Mouse (Mus musculus): ENCODE measurements around the gene Dennd4a. TPM values are rescaled to one million over a fixed set of nuclear protein-coding genes. Genes with fewer than 3 reads are reported as not detected.

Gene Dennd4a
- polyA plus RNA-seq, 1 experiment from 2014 or later: 3.1 TPM

DNA sequence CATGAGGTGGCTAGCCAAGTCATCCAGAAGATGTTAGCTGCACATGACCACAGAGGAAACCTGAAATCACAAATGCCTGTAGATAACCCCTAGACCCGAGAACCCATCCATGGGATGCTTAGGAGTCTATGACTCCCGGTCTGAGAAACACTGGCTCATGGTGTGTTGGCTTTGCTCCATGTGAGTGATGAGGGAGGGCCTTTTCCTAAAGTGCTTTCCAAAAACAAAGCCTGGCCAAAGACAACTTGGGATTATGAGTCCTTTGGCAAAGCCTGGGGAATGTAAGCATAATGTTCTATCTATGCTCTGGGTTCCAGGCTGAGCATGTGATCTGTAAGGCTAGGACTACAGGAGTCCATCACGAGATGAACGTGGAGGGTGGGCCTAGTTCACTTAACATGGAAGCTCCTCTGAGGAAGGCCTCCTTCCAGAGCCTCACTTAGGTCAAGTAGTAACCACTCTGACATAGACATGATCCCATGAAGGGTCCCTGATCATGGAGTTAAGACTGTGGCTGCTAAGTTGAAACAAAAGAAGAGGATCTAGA is 33.6 kb upstream of the Dennd4a start:
- WGBS: 84% methylated on average over 4 of the region's 4 CpGs
- no peaks in the 10 kb centered on the region for H3K4me1 ChIP-seq (replicated peaks; ENCODE audit: control insufficient read depth, insufficient read depth, low read length)
- no peak overlapping the region for H3K4me3 ChIP-seq (ENCODE audit: low read depth, low read length)
- H3K9ac ChIP-seq (ENCODE audit: low read depth, low read length): no peak overlapping the region
- no peaks in the 10 kb centered on the region for H3K27me3 ChIP-seq (replicated peaks; ENCODE audit: control insufficient read depth, insufficient read depth, low read length)
- no peak overlapping the region for H3K27ac ChIP-seq (ENCODE audit: low read depth, low read length)
- H3K9me3 ChIP-seq (ENCODE audit: control insufficient read depth): no peaks in the 10 kb centered on the region
- TF ChIP-seq CTCF (IDR thresholded peaks at IDR 0.05; ENCODE audit: low read depth): no peak
- no peak for ATAC-seq
- no peak overlapping the region for H3K4me2 ChIP-seq (replicated peaks; ENCODE audit: low read depth)
- no peaks in the 10 kb centered on the region for H3K36me3 ChIP-seq (ENCODE audit: control insufficient read depth, insufficient read depth)

DNA sequence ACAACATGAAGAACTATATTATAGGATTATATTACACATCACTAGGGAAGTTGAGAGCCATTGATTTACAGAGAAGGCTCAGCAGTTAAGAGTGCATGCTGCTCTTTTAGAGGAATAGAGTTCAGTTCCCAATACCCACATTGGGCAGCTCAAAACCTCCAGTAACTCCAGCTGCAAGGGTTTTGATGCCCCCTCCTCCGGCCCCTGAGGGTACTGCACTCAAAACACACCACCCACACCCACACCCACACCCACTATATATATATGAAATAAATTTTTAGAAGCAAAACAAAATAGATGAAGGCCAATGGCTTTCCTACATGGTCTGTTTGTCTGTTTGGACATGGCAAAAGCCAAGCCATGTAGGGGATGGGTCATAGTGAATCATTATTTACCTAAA is 33.0 kb upstream of the Dennd4a start:
- H3K4me1 ChIP-seq (replicated peaks; ENCODE audit: control insufficient read depth, insufficient read depth, low read length): no peaks in the 10 kb centered on the region
- H3K9me3 ChIP-seq (ENCODE audit: control insufficient read depth): no peaks in the 10 kb centered on the region
- H3K27ac ChIP-seq (ENCODE audit: low read depth, low read length): no peak overlapping the region
- ATAC-seq: no peak
- H3K36me3 ChIP-seq (ENCODE audit: control insufficient read depth, insufficient read depth): no peaks in the 10 kb centered on the region
- no peak for TF ChIP-seq CTCF (IDR thresholded peaks at IDR 0.05; ENCODE audit: low read depth)
- H3K9ac ChIP-seq (ENCODE audit: low read depth, low read length): no peak overlapping the region
- no peak overlapping the region for H3K4me3 ChIP-seq (ENCODE audit: low read depth, low read length)
- WGBS: 79% methylated on average over 1 of the region's 1 CpGs
- no peaks in the 10 kb centered on the region for H3K27me3 ChIP-seq (replicated peaks; ENCODE audit: control insufficient read depth, insufficient read depth, low read length)
- H3K4me2 ChIP-seq (replicated peaks; ENCODE audit: low read depth): no peak overlapping the region

DNA sequence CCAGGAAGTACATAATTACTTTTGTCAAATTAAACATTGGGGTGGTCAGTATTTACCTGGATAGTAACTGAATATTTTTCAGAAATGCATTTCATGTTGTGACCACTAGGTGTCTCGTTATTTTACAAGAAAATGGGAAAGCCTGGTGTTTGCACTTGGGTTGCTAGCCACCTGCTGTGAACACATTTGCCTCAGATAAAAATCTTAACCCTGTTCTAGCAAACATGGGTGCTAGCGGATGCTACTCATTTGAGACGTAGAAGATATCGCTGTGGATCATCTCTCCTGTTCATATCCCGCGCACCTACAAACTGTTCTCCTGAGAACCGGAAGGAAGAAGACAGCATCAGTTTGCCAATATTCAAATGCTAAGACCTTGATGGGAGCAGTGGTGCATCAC is 31.5 kb upstream of the Dennd4a start:
- ATAC-seq: no peak
- Histone ChIP-seq H3K9ac (ENCODE audit: low read depth, low read length) (no peak overlapping the region), H3K36me3 (ENCODE audit: control insufficient read depth, insufficient read depth) (no peaks in the 10 kb centered on the region), H3K9me3 (ENCODE audit: control insufficient read depth) (no peaks in the 10 kb centered on the region), H3K4me2 (replicated peaks; ENCODE audit: low read depth) (no peak overlapping the region), H3K27ac (ENCODE audit: low read depth, low read length) (no peak overlapping the region), H3K4me1 (replicated peaks; ENCODE audit: control insufficient read depth, insufficient read depth, low read length) (no peaks in the 10 kb centered on the region), H3K27me3 (replicated peaks; ENCODE audit: control insufficient read depth, insufficient read depth, low read length) (no peaks in the 10 kb centered on the region), H3K4me3 (ENCODE audit: low read depth, low read length) (no peak overlapping the region)
- WGBS: 34% methylated on average over 7 of the region's 7 CpGs
- TF ChIP-seq CTCF (IDR thresholded peaks at IDR 0.05; ENCODE audit: low read depth): peak; percentile 71

DNA sequence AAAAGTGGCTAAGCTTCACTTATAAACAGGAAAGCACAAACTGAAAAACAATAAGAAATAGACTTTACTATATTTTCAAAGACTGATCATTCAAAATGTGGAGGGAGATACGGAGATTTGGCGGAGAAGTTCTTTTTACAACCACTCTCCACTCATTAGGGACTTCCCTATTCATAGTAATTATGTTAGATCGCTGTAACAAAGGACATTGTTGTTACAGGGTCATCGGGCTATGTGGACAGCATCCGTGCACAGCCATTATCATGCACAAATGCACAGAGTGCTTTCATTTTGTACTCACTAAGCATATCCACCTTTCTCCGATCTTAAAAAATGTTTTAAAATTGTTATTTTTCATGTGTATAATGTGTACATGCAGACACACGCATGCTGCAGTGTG is 27.6 kb upstream of the Dennd4a start:
- Histone ChIP-seq H3K4me2 (replicated peaks; ENCODE audit: low read depth) (no peak overlapping the region), H3K4me3 (ENCODE audit: low read depth, low read length) (no peak overlapping the region), H3K27me3 (replicated peaks; ENCODE audit: control insufficient read depth, insufficient read depth, low read length) (no peaks in the 10 kb centered on the region), H3K36me3 (ENCODE audit: control insufficient read depth, insufficient read depth) (no peaks in the 10 kb centered on the region), H3K9ac (ENCODE audit: low read depth, low read length) (no peak overlapping the region), H3K4me1 (replicated peaks; ENCODE audit: control insufficient read depth, insufficient read depth, low read length) (no peaks in the 10 kb centered on the region), H3K27ac (ENCODE audit: low read depth, low read length) (no peak overlapping the region), H3K9me3 (ENCODE audit: control insufficient read depth) (no peaks in the 10 kb centered on the region)
- no peak for ATAC-seq
- WGBS: 80% methylated on average over 7 of the region's 7 CpGs
- no peak for TF ChIP-seq CTCF (IDR thresholded peaks at IDR 0.05; ENCODE audit: low read depth)

- Histone ChIP-seq H3K36me3 (ENCODE audit: control insufficient read depth, insufficient read depth) (no peaks in the 10 kb centered on the region), H3K4me1 (replicated peaks; ENCODE audit: control insufficient read depth, insufficient read depth, low read length) (no peaks in the 10 kb centered on the region), H3K9ac (ENCODE audit: low read depth, low read length) (no peak overlapping the region), H3K4me2 (replicated peaks; ENCODE audit: low read depth) (no peak overlapping the region), H3K27ac (ENCODE audit: low read depth, low read length) (no peak overlapping the region), H3K4me3 (ENCODE audit: low read depth, low read length) (no peak overlapping the region), H3K27me3 (replicated peaks; ENCODE audit: control insufficient read depth, insufficient read depth, low read length) (no peaks in the 10 kb centered on the region), H3K9me3 (ENCODE audit: control insufficient read depth) (no peaks in the 10 kb centered on the region)
- 38% methylated on average over 4 of the region's 4 CpGs for WGBS
- no peak for ATAC-seq
- TF ChIP-seq CTCF (IDR thresholded peaks at IDR 0.05; ENCODE audit: low read depth): peak; percentile 90
These were observed 26.3 kb upstream of the Dennd4a start for GRCm38 (mm10) chr9:64784841-64785240.

GRCm38 (mm10) chr9:64786216-64786905 is 24.8 kb upstream of the Dennd4a start:
- no peaks in the 10 kb centered on the region for H3K4me1 ChIP-seq (replicated peaks; ENCODE audit: control insufficient read depth, insufficient read depth, low read length)
- H3K4me2 ChIP-seq (replicated peaks; ENCODE audit: low read depth): no peak overlapping the region
- no peaks in the 10 kb centered on the region for H3K36me3 ChIP-seq (ENCODE audit: control insufficient read depth, insufficient read depth)
- H3K27ac ChIP-seq (ENCODE audit: low read depth, low read length): no peak overlapping the region
- 88% methylated on average over 9 of the region's 9 CpGs for WGBS
- H3K27me3 ChIP-seq (replicated peaks; ENCODE audit: control insufficient read depth, insufficient read depth, low read length): no peaks in the 10 kb centered on the region
- H3K9ac ChIP-seq (ENCODE audit: low read depth, low read length): no peak overlapping the region
- H3K4me3 ChIP-seq (ENCODE audit: low read depth, low read length): no peak overlapping the region
- no peaks in the 10 kb centered on the region for H3K9me3 ChIP-seq (ENCODE audit: control insufficient read depth)
- no peak for TF ChIP-seq CTCF (IDR thresholded peaks at IDR 0.05; ENCODE audit: low read depth)
- no peak for ATAC-seq

Measured in intestine, postnatal 0 days (tissue).